Mouse (Mus musculus) adrenal gland, postnatal 10 days (tissue): ENCODE measurements at regions not wholly inside any gene's neighbourhood (a gene's known extent, or its start where the extent isn't known, plus 50 kb on each side); places are given as distances from the start of the nearest gene placed in this dataset.

Source experiments
- DNase-seq: peaks from one replicate; pipeline ENCODE4 v3.0.0; 2021; ENCODE audit warnings: mixed read lengths

DNA sequence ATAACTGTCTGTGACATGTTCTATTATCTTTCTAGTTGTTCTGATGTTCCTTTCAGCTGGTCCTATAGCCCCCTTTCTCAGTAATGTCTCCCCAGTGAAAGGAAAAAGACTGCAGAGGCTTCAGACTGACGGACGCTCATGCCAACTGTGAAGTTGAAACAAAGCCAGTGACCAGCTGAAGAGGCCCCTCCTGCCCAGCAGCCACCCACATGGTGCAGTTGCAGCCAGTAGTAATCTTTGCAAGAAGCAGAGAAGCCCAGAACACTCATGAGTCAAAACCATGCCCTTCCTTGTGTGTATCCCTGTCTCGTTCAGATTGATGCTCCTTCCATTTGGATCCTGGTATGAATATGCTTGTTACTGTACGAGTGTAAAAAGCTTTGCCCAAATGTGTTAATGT lies 428.7 kb upstream of the Ubash3b start:
- DNase-seq = peak; percentile 17

DNA sequence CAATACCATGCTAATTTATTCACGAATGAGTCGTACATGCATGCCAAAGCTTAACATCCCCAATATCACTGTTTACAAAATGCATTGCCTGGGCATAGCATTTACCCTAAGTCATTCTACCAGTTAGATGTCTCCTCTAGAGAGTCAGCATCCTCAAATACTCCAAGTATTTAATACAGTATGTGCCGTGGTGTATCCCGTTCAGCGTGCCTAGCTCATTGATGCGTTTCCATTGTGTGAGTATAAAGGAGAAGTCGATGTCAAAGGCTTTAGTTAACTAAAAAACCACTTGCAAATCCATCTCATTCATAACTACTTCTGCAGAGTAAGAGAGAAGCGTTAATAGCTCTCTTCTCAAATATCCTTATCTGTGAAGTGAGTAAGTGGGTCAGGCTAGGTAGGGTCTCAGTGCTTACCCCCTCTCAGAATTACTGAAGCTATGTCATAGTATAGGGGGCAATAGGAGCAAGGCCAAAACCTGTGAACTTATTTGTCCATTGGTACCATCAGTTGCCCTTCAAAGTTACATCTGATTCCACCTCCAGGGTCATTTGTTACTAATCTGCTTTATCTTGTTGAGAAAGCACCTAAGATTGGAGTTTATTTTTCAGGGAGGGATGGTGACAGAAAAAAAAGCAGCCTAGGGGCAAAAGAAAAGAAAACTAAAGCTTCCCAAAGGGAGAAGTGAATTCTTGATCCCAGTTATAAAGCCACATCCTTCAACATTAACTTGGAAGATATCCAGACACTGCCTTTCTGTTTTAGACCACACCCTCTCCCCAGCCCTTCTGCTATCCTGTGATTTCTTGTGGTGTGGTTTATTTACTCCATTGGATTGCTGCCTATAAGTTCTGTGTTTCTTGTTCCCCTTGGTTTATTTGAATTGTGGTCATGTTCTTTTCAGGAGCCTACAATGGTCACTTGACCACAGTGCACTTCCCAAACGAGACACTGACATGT lies 427.2 kb upstream of the Ubash3b start:
- DNase-seq = no peak

DNA sequence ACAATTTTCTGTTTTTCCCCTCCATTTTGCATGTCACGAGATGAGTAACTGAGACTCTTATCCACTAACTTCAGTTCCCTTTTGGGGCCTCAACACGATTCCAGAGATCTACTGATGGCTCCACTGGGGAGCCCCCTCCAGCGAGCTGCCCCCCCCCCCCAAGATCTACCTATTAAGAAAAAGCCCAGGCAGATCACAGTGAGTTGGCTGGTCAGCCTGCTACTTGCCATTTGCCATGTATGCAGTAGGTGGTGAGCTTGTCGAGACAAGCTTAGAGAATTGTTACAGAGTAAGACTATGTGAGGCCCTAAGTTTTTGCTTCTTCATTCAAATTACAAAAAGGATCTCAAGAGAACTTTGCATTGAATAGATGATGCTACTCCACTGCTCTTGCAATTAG lies 426.3 kb upstream of the Ubash3b start:
- no peak for DNase-seq

DNA sequence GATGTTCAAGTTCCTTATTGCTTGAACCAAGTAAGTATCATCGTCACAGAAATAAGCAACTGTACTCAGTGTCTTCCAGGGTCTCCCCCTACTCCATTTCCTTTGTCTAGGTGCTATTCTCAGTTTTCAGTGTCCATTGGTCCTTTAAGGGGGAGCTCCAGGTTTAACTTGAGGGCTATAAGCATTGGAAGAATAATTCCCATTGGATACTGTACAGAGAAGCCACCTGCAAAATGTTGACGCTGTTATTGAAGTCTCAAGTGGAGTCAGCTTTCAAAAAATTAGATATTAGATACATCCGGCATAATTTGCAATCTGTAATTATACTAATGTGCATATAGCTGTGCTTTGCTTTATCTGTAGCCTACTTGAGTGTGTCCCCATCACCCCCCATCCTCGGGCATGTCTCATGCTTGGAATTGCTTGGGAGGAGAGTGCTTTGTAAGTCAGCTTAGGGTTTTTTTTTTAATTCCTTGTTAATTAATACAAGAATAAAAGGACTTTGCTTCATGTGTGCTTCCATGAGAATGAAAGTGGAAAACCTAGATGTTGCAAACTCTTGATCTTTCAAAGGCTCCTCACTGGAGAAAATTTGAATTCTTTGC lies 425.6 kb upstream of the Ubash3b start:
- no peak for DNase-seq

DNA sequence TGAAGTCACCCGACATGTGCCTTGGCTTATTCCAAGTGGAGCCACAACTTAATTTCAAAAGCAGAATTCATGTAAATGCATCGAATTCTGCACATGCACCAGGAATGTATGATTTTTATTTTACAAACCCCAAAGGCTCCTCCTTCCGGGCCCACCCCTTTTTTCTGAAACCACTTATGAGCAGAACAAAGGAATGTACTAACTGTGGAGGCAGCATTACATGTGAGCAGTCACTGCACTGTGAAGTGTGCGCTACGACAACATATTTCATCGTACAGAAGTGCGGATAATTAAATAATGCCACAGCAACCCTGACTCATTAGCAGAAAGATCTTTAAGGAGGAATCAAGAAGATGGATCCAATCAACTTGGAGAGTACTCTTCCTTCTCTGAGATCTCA lies 424.8 kb upstream of the Ubash3b start:
- DNase-seq = no peak

DNA sequence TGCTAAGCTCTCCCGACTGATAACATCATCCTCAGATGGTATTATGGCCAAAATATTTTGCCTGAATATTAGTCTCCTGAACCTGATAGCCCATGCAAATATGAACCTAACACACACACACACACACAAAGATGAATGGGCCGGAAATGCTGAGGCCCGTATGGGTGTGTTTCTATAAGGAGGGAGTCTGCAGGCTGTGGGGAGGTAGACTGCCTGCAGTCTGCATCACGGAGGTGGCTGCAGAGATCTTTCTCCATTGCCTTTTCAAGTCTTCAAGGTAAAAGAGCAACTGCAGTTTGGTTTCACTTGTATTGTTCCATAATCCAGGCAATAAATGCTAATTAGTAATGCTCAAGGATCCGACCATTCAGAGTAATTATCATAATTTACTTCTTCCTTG lies 424.3 kb upstream of the Ubash3b start:
- no peak for DNase-seq

DNA sequence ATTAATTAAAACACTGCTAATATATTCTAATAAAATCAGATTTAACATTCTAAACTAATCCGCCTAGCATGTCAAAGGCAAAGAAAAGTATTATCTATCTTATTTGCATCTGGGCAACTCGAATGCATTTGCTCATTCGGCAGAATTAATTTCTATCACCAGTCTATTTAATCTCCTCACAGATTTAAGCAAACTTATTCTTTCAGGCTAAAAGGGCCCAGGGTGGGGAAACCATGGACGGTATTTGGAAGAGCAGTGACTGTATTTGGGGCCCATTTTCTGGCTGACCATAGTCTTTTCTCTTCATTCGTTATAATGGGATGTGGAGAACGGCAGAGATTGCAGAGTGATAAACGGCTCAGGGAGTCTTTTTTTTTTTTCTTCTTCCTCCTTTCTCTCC lies 423.5 kb upstream of the Ubash3b start:
- DNase-seq = no peak

DNA sequence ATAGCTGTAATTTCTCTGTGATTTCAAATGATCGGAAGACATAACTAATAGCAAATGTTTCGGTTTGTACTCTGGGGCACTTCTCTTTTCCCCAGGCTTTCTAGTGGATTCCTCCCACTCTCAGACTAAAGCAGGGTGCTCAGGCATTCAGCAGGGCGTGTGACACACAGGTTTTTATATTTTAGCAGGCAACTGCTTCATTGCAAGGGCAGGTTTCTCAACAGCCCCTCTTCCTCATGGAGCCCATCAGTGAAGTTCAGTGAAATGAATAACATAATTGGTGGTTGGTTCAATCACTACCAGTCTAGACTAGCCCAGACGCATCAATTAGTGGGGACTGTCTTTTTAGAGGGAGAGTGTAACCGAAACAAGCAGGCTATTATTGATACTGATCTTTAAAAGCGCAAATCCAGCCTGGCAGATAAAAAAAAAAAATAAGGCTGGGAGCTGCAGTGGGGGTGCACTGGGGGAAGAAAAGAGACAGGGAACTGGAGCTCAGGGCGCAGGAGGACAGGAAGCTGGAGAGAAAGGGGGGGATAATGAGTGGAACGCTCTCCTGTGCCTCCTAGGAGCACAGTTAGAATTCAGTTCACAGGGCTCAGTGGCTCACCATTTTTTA lies 422.3 kb upstream of the Ubash3b start:
- DNase-seq = peak; percentile 17

DNA sequence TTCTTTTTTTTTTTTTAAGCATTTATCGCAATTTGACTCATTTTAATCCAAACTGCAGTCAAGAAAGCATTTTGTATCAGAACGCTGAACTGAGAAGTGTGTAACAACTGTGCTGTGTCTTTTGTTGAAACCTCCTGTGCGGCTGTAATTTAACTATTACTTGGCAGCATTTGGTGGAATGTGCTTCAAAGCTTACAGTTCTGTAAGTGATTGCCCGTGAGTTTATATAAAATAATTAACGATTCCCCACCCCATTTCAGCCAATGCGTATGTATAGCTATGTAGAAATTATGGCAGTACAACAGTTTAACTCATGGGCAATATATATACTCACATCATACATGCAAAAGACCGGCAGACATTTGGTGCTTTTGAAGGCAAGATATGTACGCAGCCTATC lies 421.8 kb upstream of the Ubash3b start:
- no peak for DNase-seq

DNA sequence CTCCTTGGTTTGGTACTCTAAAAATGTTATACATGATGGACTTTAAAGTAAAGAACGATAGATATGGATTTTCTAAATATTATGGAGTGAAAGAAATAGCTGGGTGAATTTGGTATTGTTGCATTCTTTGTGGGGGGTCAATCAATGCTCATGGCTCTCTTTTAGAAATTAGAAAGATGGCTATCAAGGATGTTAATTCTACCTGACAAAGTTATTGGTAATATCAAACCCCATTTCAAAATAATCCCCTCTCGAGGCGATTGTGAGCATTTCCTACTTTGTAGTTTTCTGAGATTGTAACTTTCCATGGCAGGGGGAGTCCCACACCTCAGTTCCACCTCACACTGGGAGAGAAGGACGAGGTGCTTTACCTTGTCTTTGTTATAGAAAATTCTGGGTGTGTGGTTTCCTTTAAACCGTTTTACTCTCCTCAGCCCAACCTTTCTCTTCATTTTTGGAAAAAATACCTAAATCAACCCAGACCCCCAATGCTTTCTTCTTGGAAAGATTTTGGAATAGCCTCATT lies 421.3 kb upstream of the Ubash3b start:
- no peak for DNase-seq

DNA sequence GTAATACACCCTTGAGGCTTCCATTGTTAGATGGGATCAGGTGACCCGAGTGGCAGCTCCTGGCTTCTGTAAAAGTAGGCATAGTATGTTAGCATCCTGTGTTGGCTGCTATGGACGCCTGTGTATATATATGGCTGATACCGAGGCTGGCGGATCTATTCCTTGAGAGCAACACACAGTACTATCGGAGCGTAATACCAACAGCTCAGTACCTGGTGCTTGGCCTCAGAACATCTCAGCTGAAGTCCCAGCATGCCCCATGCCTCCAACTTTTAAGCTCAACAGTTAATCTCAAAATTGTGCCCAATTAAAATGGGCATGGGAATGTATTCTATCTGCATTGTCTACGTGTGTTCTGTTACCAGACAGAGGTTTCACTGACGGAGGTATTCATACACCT lies 420.7 kb upstream of the Ubash3b start:
- peak; percentile 15 for DNase-seq

DNA sequence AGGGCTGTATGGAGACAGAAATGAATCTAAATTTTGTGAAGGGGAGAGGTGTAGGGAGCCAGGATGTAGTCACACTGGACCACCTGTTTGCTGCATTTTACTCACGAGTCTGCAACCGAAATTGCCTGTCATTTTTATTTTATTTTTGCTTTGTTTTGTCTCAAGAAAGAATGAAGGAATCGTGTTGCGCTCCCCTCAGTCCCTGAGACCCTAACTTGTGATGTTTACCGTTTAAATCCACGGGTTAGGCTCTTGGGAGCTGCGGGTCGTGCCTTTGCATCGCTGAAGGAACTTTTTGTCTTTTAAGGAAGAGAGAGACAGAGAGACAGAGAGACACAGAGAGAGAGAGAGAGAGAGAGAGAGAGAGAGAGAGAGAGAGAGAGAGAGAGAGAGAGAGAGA lies 420.2 kb upstream of the Ubash3b start:
- no peak for DNase-seq

DNA sequence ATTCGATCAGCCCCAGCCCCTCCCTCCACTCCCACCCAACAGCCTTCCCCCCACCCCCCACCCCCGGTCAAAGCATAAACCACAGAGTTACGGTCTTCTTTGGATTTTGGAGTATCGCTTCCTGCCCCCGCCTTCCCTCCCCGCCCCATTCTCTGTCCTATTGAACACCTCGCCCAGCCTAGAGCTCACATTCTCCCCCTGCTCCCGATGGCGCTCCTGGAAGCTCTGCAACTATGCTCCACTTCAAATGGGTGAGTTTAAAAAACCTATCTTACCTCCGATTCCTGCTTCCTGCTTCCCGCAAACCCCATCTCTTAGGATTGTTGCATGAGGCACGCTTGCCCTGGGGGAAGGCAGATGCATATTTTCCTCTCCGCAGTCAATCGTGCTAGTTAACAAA lies 419.7 kb upstream of the Ubash3b start:
- peak; percentile 58 for DNase-seq

DNA sequence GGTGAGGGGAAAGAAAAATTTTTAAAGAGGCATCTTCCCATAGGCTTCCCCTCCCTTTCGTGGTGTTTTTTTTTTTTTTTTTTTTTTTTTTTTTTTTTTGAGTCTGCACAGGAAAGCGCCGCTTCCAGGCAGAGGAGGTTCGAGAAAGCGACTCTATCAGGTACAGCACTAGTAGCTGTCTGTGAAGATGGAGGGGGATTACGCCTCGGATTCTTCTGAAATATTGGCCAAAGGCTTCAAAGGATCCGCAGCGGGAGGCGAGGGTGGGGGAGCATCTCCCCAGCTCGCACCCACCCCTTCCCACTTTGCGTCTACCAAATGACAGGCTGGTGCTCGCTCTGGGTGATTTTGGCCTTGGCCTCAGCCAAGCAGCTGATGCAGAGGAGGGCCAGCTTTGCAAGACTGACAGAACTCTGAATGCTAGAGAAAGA lies 419.1 kb upstream of the Ubash3b start:
- DNase-seq = peak; percentile 73

DNA sequence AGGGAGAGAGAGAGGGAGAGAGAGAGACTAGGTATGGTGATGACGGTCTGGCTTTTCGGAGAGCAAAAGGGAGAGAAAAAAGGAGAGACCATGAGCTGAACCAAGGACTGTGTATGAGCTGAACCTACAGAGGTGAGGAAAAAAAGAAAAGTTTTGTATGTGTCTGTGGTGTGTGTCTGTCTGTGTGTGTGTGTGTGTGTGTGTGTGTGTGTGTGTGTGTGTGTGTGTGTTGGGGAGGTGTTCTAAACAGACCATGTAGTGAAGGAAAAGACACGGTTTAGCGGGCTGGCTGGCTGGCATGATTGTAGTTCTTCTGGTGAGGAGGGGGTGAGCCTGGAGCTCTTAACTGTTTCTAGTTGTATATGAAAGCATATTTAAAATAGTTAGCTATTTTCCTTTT lies 418.6 kb upstream of the Ubash3b start:
- peak; percentile 38 for DNase-seq

DNA sequence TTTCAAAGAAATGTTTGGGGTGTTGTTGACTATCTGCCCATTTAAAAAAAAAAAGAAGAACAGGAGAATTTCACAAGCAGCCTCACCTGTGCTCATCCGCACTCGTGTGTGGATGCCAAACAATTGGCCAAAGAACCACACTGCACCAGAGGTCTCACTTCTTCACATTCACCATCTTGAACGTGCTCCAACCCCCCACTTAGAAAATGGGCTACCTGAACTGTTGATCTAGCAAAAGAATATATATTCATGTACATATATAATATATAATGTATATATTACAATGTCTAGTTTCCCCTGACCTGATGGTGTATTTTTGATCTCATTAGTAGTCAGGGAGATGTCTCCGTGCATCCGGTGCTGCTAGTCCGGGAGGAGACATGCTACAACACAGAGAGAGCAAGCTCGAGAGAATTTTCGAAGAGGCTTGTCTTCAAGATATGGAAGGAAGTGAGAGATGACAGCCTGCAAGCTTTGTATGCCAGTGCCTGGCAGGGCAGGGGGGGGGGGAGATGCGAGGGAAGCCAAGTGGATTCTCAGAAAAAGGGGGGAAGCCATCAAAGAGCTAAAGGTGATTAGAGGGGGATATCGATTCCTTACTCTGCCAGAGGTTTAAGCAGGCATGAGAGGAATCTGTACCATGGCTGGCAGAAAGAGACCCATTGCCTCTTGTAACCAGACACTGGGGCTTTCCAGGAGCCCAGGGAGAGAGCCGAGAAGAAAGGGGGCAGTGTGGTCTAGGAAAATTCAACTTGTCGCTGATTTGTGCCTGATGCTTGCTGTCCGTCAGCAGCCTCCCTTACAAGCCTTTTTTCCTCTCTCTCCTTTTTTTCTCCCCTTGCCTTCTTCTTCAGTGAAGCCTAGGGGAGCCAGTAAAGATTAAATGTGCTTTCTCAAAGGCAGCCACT lies 417.9 kb upstream of the Ubash3b start:
- peak; percentile 68 for DNase-seq

DNA sequence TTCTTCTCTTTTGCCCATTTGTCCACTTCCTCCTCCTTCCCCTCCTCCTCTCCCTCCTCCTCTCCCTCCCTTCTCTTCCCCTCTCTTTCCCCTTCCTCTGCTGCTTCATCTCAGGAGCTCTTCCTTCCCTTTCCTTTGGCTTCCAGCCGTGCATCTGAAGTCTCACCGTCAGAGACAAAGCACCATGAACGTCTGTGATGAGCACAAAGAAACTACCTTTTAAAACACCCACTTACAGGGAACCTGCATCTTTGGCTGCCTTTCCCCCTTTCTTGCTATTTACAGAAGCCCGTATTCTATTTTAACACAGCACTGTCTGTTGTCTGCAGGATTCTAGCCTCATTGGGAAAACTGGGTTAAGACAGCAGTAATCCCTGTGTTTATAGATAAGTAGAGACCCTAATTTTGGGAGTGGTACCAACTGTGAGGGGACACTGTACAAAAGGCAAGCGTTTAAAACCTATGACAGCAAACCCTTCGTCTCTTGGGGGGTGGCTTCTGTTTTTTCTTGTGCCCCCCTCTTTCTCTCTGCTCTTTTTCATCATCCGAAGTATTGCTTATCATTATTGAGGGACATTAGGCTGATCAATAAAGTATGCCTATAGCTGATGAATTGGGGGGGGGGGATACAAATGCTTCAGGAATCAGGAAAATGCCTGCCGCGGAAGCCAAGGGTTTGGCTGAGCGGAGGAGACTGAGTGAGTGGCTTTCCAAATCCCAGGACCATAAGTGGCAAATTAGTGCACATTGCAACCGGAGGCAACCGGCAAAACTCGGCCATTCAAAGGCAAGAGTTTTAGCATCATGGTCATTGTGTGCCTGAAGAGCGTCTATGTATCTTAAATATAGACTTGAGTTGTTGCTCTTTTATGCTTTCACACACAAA lies 417.0 kb upstream of the Ubash3b start:
- DNase-seq = no peak

DNA sequence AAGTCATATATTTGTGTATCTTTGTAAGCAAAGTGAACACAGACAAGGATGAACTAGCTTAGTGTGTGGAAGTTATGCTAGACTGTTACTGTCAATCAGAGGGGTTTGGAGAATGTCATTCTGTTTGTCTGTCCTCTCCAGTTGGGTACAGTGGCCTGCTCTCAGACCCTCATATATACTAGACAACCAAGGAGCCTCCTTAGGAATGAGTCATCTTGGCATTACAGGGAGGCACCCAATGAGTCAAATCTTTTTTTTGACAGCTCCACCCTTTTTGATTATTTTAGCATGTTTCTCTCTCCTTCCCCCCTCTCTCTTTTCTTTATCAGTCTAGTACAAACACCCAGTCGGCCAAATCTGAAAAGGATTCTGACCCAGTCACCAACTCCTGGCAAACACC lies 416.3 kb upstream of the Ubash3b start:
- no peak for DNase-seq

DNA sequence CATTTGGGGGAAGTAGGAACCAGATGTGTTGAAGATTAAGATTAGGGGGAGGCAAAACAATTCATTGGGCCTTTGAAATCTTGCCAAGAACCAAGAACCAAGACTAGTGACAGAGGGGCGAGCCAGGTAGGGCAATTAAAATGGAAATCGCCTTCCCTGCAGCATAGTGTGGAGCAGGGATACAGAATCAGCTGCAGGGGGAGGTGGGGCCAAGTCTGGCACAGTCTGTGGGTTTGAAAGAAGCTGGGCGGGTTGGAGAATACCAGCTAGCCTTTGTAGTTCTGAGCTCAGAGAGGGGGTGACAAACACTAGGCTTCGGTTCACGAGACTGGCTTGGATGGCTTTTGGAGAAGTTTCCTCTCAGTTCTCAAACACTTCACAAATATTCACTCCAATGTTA lies 414.3 kb upstream of the Ubash3b start:
- no peak for DNase-seq

DNA sequence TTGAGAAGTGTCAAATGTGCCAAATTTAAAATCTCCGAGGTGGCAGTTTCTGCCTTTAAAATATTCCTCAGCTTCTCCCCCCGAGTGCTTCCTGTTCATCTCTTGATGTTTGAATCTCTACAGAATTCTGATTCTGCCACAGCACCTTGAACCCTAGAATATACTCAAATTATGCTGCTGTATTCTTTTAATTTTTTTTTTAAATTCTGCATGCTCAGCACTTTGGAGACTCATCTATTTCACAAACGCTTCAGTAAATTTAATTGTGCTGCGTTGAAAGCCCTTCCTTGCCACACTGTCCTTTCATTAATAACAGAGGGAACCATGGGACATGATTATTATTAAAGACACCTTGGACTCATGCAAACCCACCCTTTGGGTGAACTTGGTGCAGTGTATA lies 408.8 kb upstream of the Ubash3b start:
- DNase-seq = no peak

DNA sequence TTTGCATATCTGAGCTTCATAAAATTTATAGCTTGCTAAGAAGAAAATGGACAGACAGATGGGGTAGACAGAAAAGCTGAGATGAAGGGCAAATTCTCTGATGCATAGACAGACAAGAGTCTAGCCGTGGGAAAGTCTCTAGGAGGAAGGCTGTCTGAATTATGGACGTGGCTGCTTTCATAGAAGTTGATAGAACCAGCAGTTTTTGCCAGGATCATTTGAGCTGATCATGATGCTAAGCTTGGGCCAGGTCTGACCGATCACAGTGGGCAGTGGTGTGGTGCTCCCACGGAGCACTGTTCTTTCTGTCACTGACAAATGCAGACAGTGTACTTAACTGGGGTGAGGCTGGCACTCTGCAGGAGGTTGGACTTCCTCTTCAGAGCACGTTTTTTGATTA lies 405.0 kb upstream of the Ubash3b start:
- no peak for DNase-seq
